22 mouse cellular contexts compared by ENCODE assay signal in genomic region chr7:28832137-28832536, GRCm38 (mm10). TPM values are rescaled to one million over a fixed set of nuclear protein-coding genes. Genes with fewer than 3 reads are reported as not detected.
DNase-seq lines count a peak whose midpoint lies in the region; ATAC-seq and TF ChIP-seq lines count a peak whose summit lies in the region.
"Had no signal": no experiment of that assay in that cellular context is flagged by ENCODE, and none has a peak within 500 bp of the region (broad histone marks: within the 10 kb centered on the region; RNA-seq: fewer than 3 reads in every experiment).

No protein-coding gene starts in this region.

- H3K36me3 ChIP-seq in testis, adult 2 months (ENCODE audit: control insufficient read depth, insufficient read depth, low read length): no peaks in the 10 kb centered on the region; the same call in 1 of the 2 replicates
- H3K36me3 ChIP-seq in small intestine, adult 2 months (ENCODE audit: control insufficient read depth, insufficient read depth, low read length): peaks cover 32% of the 10 kb centered on the region

- no peak for DNase-seq in testis, postnatal 14 days (ENCODE audit: low spot score)
- DNase-seq in gastrocnemius, adult 8-10 months (ENCODE audit: low spot score in 2 of 2): no peak
- no peak for DNase-seq in layer of hippocampus, postnatal 14 days (ENCODE audit: low spot score in 2 of 2)
- no peak for DNase-seq in cerebellum, postnatal 14 days
- DNase-seq: adrenal gland, adult 2 months; cerebellum, adult 11 months; cerebellum, postnatal 25 days; heart, postnatal 4 days; kidney, adult 9 months; kidney, postnatal 4 days; lung, embryonic 14.5 days; right cerebral cortex, postnatal 4 days had no signal

- TF ChIP-seq CTCF in testis, adult 2 months (IDR thresholded peaks at IDR 0.05; ENCODE audit: control insufficient read depth, insufficient read depth, insufficient replicate concordance, low read depth, low read length): no peak
- TF ChIP-seq CTCF in small intestine, adult 2 months (IDR thresholded peaks at IDR 0.05; ENCODE audit: extremely low read depth, insufficient read length, insufficient replicate concordance, low read depth, low read length): no peak

- WGBS in small intestine, adult 2 months: 19% methylated on average over 6 of the region's 6 CpGs

- H3K27ac ChIP-seq in testis, adult 2 months (ENCODE audit: control insufficient read depth, insufficient read depth, low read depth, low read length): no peak overlapping the region
- peak overlapping the region; percentile 99 for H3K27ac ChIP-seq in small intestine, adult 2 months (ENCODE audit: insufficient read depth, low read depth, low read length)
- H3K27ac ChIP-seq: embryonic facial prominence, embryonic 12.5 days; forebrain, embryonic 15.5 days; heart, embryonic 13.5 days; hindbrain, postnatal 0 days; limb, embryonic 15.5 days; neural tube, embryonic 13.5 days had no signal

- peak; percentile 34 to 53; a peak in 3 of 4 replicates for ATAC-seq in hematopoietic stem cell, adult 5-6 weeks (replicated peaks in 1 of 2; ENCODE audit: insufficient read depth in 1 of 2, low FRiP score in 2 of 2, low TSS enrichment in 1 of 2, low read depth in 1 of 2, poor library complexity in 2 of 2, severe bottlenecking in 2 of 2)
- ATAC-seq: forebrain, embryonic 15.5 days; hindbrain, postnatal 0 days had no signal

- peaks cover 9% of the 10 kb centered on the region for H3K4me1 ChIP-seq in testis, adult 2 months (ENCODE audit: control insufficient read depth, insufficient read depth, low read length)
- H3K4me1 ChIP-seq in small intestine, adult 2 months (ENCODE audit: control insufficient read depth, insufficient read depth, insufficient read length, low read length): peaks cover 22% of the 10 kb centered on the region
- H3K4me1 ChIP-seq: embryonic facial prominence, embryonic 12.5 days; forebrain, embryonic 15.5 days; neural tube, embryonic 13.5 days had no signal

- no peak for TF ChIP-seq POLR2A in testis, adult 2 months (IDR thresholded peaks at IDR 0.05; ENCODE audit: control insufficient read depth, low read depth, low read length)
- TF ChIP-seq POLR2A in small intestine, adult 2 months (IDR thresholded peaks at IDR 0.05; ENCODE audit: low read depth, low read length): peak; percentile 74

- H3K27me3 ChIP-seq in testis, adult 2 months (ENCODE audit: control insufficient read depth, insufficient read depth, low read length): no peaks in the 10 kb centered on the region
- no peaks in the 10 kb centered on the region for H3K27me3 ChIP-seq in small intestine, adult 2 months (ENCODE audit: control insufficient read depth, insufficient read depth, low read length)
- H3K27me3 ChIP-seq: embryonic facial prominence, embryonic 12.5 days; forebrain, embryonic 15.5 days; heart, embryonic 13.5 days; limb, embryonic 15.5 days; neural tube, embryonic 13.5 days had no signal

- H3K4me3 ChIP-seq in testis, adult 2 months (ENCODE audit: control insufficient read depth, low read depth, low read length): peak overlapping the region; percentile 23; the same call in 1 of the 2 replicates
- H3K4me3 ChIP-seq in small intestine, adult 2 months (ENCODE audit: low read depth, low read length): peak overlapping the region; percentile 47
- H3K4me3 ChIP-seq: embryonic facial prominence, embryonic 12.5 days; forebrain, embryonic 15.5 days; heart, embryonic 13.5 days; limb, embryonic 15.5 days; neural tube, embryonic 13.5 days had no signal

RNA-seq across cellular contexts. Expression of gene Lgals4, which starts 1.5 kb away (rescaled TPM):
- polyA plus RNA-seq in testis, adult 2 months (2012; rRNA removed): 13.8 and 17.5 TPM in 2 replicates
- total RNA-seq in hematopoietic stem cell, adult 5-6 weeks (2017): 16.7 and 16.8 TPM in 2 replicates
- polyA plus RNA-seq in small intestine, adult 2 months (2012; rRNA removed): 1,096 and 2,780 TPM in 2 replicates
- total RNA-seq in gastrocnemius, adult 8-10 months (2022): 1 to 10 TPM in 3 of 4 experiments, under 1 TPM in 1; 0.58 to 1.6 (median 1.4) TPM
- 1 to 10 TPM; 3.9 to 4.2 TPM for total RNA-seq in layer of hippocampus, postnatal 14 days (2021)

RNA-seq across cellular contexts. Expression of gene Ech1, which starts 7.1 kb away (rescaled TPM):
- 124 and 147 TPM in 2 replicates for polyA plus RNA-seq in testis, adult 2 months (2012; rRNA removed)
- 120 and 123 TPM in 2 replicates for total RNA-seq in hematopoietic stem cell, adult 5-6 weeks (2017)
- polyA plus RNA-seq in small intestine, adult 2 months (2012; rRNA removed): 201 and 291 TPM in 2 replicates
- 100 to 1,000 TPM; 222 to 343 (median 237) TPM for total RNA-seq in gastrocnemius, adult 8-10 months (2022)
- total RNA-seq in layer of hippocampus, postnatal 14 days (2021): 10 to 100 TPM; 58.2 to 61.2 TPM

RNA-seq across cellular contexts. Expression of gene Hnrnpl, which starts 23.8 kb away (rescaled TPM):
- 162 and 200 TPM in 2 replicates for polyA plus RNA-seq in testis, adult 2 months (2012; rRNA removed)
- 340 and 427 TPM in 2 replicates for total RNA-seq in hematopoietic stem cell, adult 5-6 weeks (2017)
- 67.1 and 140 TPM in 2 replicates for polyA plus RNA-seq in small intestine, adult 2 months (2012; rRNA removed)
- total RNA-seq in gastrocnemius, adult 8-10 months (2022): 100 to 1,000 TPM; 105 to 116 (median 109) TPM
- total RNA-seq in layer of hippocampus, postnatal 14 days (2021): 100 to 1,000 TPM; 379 to 416 TPM

RNA-seq across cellular contexts. Expression of gene Lgals7, which starts 31.5 kb away (rescaled TPM):
- 1.4 and 1.7 TPM in 2 replicates for polyA plus RNA-seq in testis, adult 2 months (2012; rRNA removed)
- not detected in 2 replicates for total RNA-seq in hematopoietic stem cell, adult 5-6 weeks (2017)
- polyA plus RNA-seq in small intestine, adult 2 months (2012; rRNA removed): 2.4 TPM in 1 of 2 replicates, not detected in the other
- not detected for total RNA-seq in gastrocnemius, adult 8-10 months (2022)
- total RNA-seq in layer of hippocampus, postnatal 14 days (2021): not detected
- total RNA-seq: megakaryocyte-erythroid progenitor cell, adult 5-6 weeks had no signal

RNA-seq across cellular contexts. Expression of gene Rinl, which starts 43.4 kb away (rescaled TPM):
- polyA plus RNA-seq in testis, adult 2 months (2012; rRNA removed): 1.1 and 1.6 TPM in 2 replicates
- total RNA-seq in hematopoietic stem cell, adult 5-6 weeks (2017): 40.5 and 51.7 TPM in 2 replicates
- 4.4 and 7.1 TPM in 2 replicates for polyA plus RNA-seq in small intestine, adult 2 months (2012; rRNA removed)
- under 1 TPM in 3 of 4 experiments, not detected in 1; 0.27 to 0.70 (median 0.56) TPM for total RNA-seq in gastrocnemius, adult 8-10 months (2022)
- 1 to 10 TPM; 2.9 to 3.3 TPM for total RNA-seq in layer of hippocampus, postnatal 14 days (2021)
